Mouse (Mus musculus): ENCODE measurements around the gene Ptch2. TPM values are rescaled to one million over a fixed set of nuclear protein-coding genes. Genes with fewer than 3 reads are reported as not detected.

Ptch2 gene
- total RNA-seq, 2 experiments from 2014 or later: 0.39 to 0.40 TPM

DNA sequence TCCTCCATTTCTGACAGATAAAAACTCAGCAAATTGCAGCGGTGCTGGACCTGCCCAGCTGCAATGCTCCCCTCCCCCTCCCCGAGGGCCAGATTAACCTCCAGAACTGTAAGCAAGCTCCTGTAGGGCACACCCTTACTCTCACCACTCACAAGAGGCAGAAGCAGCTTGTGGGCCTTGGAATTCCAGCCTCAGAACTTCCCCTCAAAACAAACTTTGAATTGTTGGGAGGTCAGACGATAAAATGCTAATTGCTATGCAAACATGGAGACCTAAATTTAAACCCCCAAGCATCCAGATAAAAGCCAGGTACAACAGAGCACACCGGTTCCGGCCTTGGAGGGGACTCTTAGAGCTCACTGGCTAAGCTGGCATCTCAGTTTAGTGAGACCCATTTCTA, 56.8 kb downstream of the Ptch2 start:
- no peak for DNase-seq

DNA sequence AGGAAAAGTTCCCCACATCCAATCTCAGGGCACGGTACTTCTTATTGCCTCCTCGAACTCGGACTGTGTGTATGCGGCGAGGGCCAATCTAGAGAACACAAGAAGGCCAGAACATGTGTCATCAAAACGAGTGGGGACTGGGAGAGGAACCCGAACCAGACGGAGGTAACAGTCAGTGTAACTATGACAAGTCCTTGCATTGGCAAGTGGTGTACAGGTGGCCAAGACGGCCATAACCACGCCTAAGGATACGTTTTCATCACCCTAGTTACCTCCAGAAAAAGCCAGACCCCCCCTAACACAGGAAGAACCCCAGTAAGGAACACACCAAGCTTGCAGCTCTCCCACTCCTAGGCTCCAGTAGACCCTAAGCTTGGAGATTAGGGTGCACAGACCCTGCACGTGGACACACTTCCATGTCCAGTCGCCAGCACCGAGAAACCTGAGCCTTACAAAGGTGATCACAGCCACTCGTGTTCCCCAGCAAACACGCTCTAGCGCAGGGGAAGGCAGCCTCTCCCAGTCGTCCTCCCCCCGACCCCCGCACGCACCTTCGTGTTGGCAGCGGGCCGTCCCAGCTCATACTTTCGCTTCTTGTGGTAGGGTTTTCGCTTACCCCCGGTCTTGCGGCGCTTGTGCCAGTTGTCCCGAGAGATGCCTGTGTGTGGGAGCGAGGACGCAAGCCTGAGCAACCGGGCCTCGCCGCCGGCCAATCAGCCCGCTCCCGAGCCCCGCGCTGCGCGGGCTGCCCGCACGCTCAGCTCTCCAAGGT, 59.3 kb downstream of the Ptch2 start:
- DNase-seq: peak in 1 of 2 experiments; percentile 30

DNA sequence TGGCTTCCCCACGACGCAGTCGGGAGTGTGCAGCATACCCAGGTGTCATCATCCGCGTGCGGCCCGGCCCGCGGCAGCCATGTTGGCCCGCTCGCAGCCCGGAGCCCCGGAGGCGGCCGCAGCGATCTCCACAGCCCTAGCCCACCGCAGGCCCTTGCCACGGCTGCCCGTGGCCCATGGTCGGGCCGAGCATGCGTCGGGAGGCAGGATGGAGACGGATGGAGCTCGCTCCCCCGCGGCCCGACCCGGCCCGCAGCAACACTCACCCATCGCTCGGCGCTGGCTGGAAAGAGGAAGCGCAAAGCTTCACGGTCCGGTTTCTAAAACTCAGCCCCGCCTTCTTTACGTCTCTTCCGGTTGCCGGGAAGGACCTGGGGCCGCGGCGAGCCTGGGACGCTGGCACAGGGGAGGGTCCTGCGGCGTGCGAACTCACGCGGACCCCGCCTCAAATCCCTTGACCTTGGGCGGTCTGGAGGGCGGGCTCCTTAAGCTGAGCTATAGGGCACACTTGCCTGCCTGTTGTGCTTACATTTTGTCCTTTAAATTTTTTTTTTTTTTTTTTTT, 60.0 kb downstream of the Ptch2 start, which contains the start of gene Rps8:
TSS of gene Rps8 (minus strand) at position 452 of the 564 bp plus-strand sequence.
- peak; percentile 92 to 93 for DNase-seq

DNA sequence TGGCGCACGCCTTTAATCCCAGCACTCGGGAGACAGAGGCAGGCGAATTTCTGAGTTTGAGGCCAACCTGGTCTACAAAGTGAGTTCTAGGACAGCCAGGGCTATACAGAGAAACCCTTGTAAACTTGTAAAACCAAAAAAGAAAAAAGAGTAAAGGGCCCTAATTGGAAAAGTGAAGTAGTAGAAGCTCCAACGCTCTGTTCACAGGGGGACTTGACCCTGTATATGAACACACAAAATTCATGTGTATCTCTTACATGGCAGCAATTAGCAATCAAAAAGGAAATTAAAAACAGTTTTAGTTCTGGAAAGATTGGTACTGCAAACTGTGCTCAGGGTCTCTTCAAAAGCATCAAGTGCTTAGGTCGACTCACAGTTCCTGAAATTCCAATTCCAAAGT, 60.5 kb downstream of the Ptch2 start:
- no peak for DNase-seq

DNA sequence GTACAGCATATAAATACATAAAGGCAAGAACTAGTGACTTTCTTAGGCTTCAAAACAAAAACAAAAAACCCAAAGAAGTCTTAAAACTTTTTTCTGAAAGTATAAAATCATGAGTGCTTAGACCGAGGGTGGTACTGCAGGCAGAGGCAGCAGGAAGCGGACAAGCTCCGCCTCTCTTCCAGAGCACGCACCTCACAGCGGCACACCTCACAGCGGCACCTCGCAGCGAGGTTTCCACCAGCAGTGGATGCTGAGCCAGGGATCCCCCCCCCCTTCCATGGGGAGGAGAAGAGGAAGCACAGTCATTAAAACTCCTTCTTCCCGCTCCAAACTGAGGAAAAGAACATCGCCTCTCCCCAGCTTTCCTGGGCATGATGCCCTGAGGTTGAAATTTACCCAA, 63.8 kb downstream of the Ptch2 start:
- no peak for DNase-seq

DNA sequence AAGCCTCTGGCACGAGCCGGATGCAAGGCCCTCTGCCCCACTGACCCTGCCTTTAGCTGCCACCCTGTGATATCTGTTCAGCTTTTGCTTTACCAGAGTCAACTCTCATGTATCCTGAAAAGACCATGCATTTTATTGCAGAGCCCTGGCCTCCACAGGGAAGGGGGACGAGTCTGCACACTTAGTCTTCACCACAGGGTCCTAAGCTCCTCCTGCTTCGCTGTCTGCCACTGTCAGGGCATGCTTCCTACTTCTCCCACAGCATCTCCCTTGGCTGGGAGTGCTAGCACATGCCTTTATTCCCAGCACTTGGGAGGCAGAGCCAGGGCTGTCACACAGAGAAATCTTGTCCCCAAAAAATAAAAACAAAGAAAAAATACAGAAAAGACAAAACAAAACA, 65.3 kb downstream of the Ptch2 start:
- DNase-seq: no peak

Small RNA genes within 50 kb of the gene (microRNA-seq; reads per million reads assigned to microRNA genes)
- gene Gm22398: 0 reads per million in 2 experiments

Other genes starting within 250 kb of the Ptch2 start
- gene Zswim5, start 218.7 kb upstream of the Ptch2 start, total RNA-seq (2021): 1 to 10 TPM in 1 of 2 experiments, under 1 TPM in 1; 0.98 to 1.0 TPM
- 10 to 100 TPM; 82.6 to 93.6 TPM for gene Urod, start 101.7 kb upstream of the Ptch2 start, total RNA-seq (2021)
- 10 to 100 TPM; 16.8 to 19.8 TPM for gene Hectd3, start 100.8 kb upstream of the Ptch2 start, total RNA-seq (2021)
- 10 to 100 TPM; 16.5 to 16.8 TPM for gene Eif2b3, start 76.7 kb upstream of the Ptch2 start, total RNA-seq (2021)
- 1 to 10 TPM; 3.4 to 3.5 TPM for gene Btbd19, start 29.6 kb downstream of the Ptch2 start, total RNA-seq (2021)
- gene Tctex1d4, start 30.7 kb downstream of the Ptch2 start, total RNA-seq (2021): under 1 TPM in 1 of 2 experiments, not detected in 1; 0.64 TPM
- 1 to 10 TPM; 1.4 TPM for gene Plk3, start 37.9 kb downstream of the Ptch2 start, total RNA-seq (2021)
- 100 to 1,000 TPM; 587 to 633 TPM for gene Rps8, start 60.2 kb downstream of the Ptch2 start, total RNA-seq (2021)
- gene Kif2c, start 86.6 kb downstream of the Ptch2 start, total RNA-seq (2021): under 1 TPM; 0.30 to 0.36 TPM
- 10 to 100 TPM; 24.8 to 35.7 TPM for gene Tmem53, start 155.9 kb downstream of the Ptch2 start, total RNA-seq (2021)
- gene Armh1, start 156.1 kb downstream of the Ptch2 start, total RNA-seq (2021): under 1 TPM in 1 of 2 experiments, not detected in 1; 0.15 TPM